Mouse (Mus musculus) neural tube, embryonic 11.5 days (tissue): ENCODE measurements at regions not wholly inside any gene's neighbourhood (a gene's known extent, or its start where the extent isn't known, plus 50 kb on each side); places are given as distances from the start of the nearest gene placed in this dataset.

Experiments used
- ATAC-seq: fragments of 200-750 bp; cut with Nextera tagmentation; 2 replicates; pipeline ENCODE4 v1.8.0; 2017; ENCODE audit warnings: moderate number of reproducible peaks, mild to moderate bottlenecking, moderate TSS enrichment, moderate library complexity; ENCODE audit not compliant: insufficient read depth, low FRiP score, low TSS enrichment
- DNase-seq: peaks from one replicate; pipeline ENCODE4 v3.0.0-alpha.2; 2015; ENCODE audit warnings: low spot score
- H3K27ac ChIP-seq: fragments of 300-500 bp; sonication (generic); 2 replicates; pipeline ENCODE4 v1.5.1; 2014; ENCODE audit warnings: low read depth, mild to moderate bottlenecking, low read length
- H3K27me3 ChIP-seq: fragments of 300-500 bp; sonication (generic); 2 replicates; pipeline ENCODE4 v1.6.1; 2014; ENCODE audit warnings: mild to moderate bottlenecking, low read length, mixed read lengths; ENCODE audit not compliant: control insufficient read depth, insufficient read depth
- H3K36me3 ChIP-seq: fragments of 300-500 bp; sonication (generic); 2 replicates; pipeline ENCODE4 v1.6.1; 2014; ENCODE audit warnings: mild to moderate bottlenecking, low read length, moderate library complexity, mixed read lengths; ENCODE audit not compliant: control insufficient read depth, insufficient read depth
- H3K4me1 ChIP-seq: fragments of 300-500 bp; sonication (generic); 2 replicates; pipeline ENCODE4 v1.6.1; 2014; ENCODE audit warnings: low read length, mixed read lengths; ENCODE audit not compliant: control insufficient read depth, insufficient read depth
- H3K4me2 ChIP-seq: fragments of 300-500 bp; sonication (generic); 2 replicates; pipeline ENCODE4 v1.6.1; 2014; ENCODE audit warnings: low read depth, mild to moderate bottlenecking, moderate library complexity
- H3K4me3 ChIP-seq: fragments of 300-500 bp; sonication (generic); 2 replicates; pipeline ENCODE4 v1.5.1; 2014; ENCODE audit warnings: low read depth, low read length
- H3K9ac ChIP-seq: fragments of 300-500 bp; sonication (generic); 2 replicates; pipeline ENCODE4 v1.6.1; 2014; ENCODE audit warnings: mild to moderate bottlenecking, low read length
- H3K9me3 ChIP-seq: fragments of 300-500 bp; sonication (generic); 2 replicates; pipeline ENCODE4 v1.6.1; 2016; ENCODE audit warnings: low read length; ENCODE audit not compliant: control insufficient read depth
- WGBS: fragments of 180-500 bp; shearing (Covaris S2); extraction: QIAGEN DNeasy Blood & Tissue Kit; methylation state at CpG from one replicate; pipeline ENCODE4 v1.1.7; 2014; 5-methylcytosine and 5-hydroxymethylcytosine counted together

DNA sequence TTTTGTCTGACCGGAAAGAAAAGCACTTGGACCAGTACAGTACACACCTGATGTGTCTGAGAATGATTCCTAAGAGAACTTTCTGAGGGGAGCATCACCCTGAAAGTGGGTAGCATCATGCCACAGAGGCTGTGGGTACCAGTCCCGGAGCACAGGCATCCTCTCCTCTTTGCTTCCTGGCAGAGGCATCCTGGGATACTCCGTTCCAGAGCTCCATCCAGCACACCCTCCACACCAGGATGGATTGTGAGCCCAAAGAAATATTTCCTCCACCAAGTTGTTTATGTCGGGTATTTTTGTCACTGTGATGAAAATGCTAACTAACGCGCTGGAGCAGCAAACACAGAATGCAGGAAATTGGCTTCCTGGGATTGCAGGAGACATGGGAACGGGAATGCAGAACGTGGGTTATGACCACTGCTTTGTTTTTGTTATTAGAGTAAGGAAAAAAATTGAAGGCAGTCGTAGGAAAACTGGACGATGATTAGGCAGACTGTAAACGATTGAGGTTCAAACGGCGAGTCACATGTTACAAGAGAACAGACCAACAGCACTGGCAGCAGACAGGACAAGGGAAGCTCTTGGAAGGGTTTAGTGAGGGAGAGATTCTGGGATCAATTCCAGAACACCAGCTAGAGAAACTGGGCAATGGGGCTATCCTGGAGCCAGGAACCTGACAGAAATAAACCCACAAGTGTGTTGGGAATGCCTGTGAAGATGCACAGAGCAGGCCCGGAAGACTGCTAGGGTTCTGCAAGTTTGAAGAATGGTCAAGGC, 134.6 kb downstream of the Fgf18 start:
- Histone ChIP-seq H3K27ac (no peak overlapping the region), H3K4me3 (no peak overlapping the region), H3K4me2 (no peak overlapping the region), H3K9ac (no peak overlapping the region), H3K27me3 (no peaks in the 10 kb centered on the region), H3K9me3 (no peaks in the 10 kb centered on the region), H3K4me1 (no peaks in the 10 kb centered on the region), H3K36me3 (no peaks in the 10 kb centered on the region)
- DNase-seq: no peak
- WGBS: 89% methylated on average over 14 of the region's 14 CpGs
- ATAC-seq: no peak

DNA sequence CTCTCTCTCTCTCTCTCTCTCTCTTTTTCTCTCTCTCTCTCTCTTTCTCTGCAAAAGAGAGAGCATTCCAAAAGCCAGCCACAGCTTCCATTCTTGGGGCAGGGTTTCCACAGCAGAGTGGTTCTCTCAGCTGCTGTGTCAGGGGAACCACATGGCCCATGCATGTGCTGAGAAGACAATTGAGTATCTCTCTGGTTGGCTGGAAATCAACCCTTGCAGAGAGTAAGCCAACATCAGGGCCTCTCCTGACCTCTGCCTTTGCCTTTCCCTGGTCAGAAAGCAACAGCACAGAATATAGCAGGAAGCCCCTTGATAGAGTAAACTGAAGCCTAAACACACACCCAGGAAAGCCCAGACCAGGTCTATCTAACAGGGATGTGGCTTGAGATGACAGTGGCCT, 138.6 kb downstream of the Fgf18 start:
- Histone ChIP-seq H3K36me3 (no peaks in the 10 kb centered on the region), H3K9ac (no peak overlapping the region), H3K4me1 (0 out of 2 replicates have a peak, but pooled peaks cover 4% of the 10 kb centered on the region), H3K4me3 (no peak overlapping the region), H3K27me3 (no peaks in the 10 kb centered on the region), H3K9me3 (no peaks in the 10 kb centered on the region), H3K4me2 (no peak overlapping the region), H3K27ac (no peak overlapping the region)
- no peak for DNase-seq
- no peak for ATAC-seq

DNA sequence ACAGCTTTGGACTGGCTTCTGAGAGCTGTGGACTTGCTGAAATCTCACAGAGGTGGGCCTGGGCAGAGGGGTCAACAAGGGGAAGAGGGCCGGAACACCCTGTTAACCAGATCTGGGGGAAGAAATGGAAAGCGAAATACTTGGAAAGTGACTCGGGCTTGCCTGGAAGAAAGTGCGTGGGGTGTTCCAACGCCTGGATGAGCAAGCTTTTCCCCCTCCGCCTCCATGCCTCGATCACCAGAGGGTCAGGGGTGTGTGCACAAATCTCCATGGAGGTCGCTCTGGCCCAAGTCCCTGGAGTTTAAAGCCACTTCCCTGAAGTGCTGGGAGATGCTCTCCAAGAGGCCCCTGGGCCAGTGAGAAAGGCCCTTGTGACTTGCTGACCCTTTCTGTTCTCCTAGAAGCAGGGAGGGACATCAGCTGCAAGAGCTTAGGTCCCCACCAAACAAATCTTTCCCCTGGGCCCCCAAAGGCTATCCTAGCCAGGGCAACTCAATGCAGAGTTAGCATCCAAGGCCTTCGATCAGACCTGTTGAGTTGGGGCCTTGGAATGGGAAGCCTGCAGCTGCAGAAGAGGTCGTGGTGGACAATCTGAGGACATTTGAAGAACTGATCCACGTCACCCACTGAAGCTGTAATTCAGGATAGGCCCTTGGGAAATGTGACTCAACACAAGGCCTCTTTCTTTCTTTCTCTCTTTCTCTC, 139.2 kb downstream of the Fgf18 start:
- ATAC-seq (no peak), DNase-seq (no peak)
- Histone ChIP-seq H3K36me3 (no peaks in the 10 kb centered on the region), H3K27me3 (no peaks in the 10 kb centered on the region), H3K27ac (no peak overlapping the region), H3K4me2 (no peak overlapping the region), H3K9ac (no peak overlapping the region), H3K9me3 (no peaks in the 10 kb centered on the region), H3K4me3 (no peak overlapping the region), H3K4me1 (0 out of 2 replicates have a peak, but pooled peaks cover 4% of the 10 kb centered on the region)
- 92% methylated on average over 11 of the region's 11 CpGs for WGBS

DNA sequence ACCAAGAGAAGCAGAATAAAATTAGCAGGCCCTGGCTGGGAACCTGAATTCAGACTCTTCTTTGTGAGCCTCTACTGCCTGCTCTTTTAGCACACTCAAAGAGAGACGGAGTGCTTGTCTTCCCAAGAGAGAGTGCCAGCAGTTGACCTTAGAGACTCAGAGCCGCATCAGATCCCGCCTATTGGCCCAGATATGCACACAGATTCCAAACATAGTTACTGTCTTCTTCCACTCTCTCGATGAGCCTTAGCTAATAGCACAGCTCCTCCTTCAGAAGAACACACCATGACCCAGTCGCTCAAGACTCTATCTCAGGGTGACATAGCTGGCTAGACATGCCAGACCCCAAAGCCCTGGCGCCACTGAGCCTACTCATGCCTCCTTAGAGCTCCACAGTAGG, 139.8 kb downstream of the Fgf18 start:
- 83% methylated on average over 6 of the region's 6 CpGs for WGBS
- H3K27ac ChIP-seq: no peak overlapping the region
- no peaks in the 10 kb centered on the region for H3K9me3 ChIP-seq
- no peak overlapping the region for H3K4me2 ChIP-seq
- ATAC-seq (no peak), DNase-seq (no peak)
- H3K36me3 ChIP-seq: no peaks in the 10 kb centered on the region
- no peaks in the 10 kb centered on the region for H3K27me3 ChIP-seq
- H3K4me1 ChIP-seq: 0 out of 2 replicates have a peak, but pooled peaks cover 4% of the 10 kb centered on the region
- no peak overlapping the region for H3K9ac ChIP-seq
- H3K4me3 ChIP-seq: no peak overlapping the region

- no peak for ATAC-seq
Measured at GRCm38 (mm10) chr11:33005183-33005582, 142.0 kb downstream of the Fgf18 start.

GRCm38 (mm10) chr11:33004603-33005002, 142.6 kb downstream of the Fgf18 start:
- 71% methylated on average over 11 of the region's 11 CpGs for WGBS
- ATAC-seq: no peak
- no peak overlapping the region for H3K4me2 ChIP-seq

More at GRCm38 (mm10) chr11:33005183-33005582, 142.0 kb downstream of the Fgf18 start:
- H3K27me3 ChIP-seq: no peaks in the 10 kb centered on the region
- no peak for DNase-seq
- 0 out of 2 replicates have a peak, but pooled peaks cover 4% of the 10 kb centered on the region for H3K4me1 ChIP-seq
- no peaks in the 10 kb centered on the region for H3K36me3 ChIP-seq
- WGBS: 24% methylated on average over 4 of the region's 4 CpGs
- H3K27ac ChIP-seq: no peak overlapping the region
- H3K4me2 ChIP-seq: no peak overlapping the region
- no peak overlapping the region for H3K9ac ChIP-seq
- no peak overlapping the region for H3K4me3 ChIP-seq
- no peaks in the 10 kb centered on the region for H3K9me3 ChIP-seq

GRCm38 (mm10) chr11:32999684-33000255, 147.4 kb downstream of the Fgf18 start:
- H3K9me3 ChIP-seq: no peaks in the 10 kb centered on the region
- DNase-seq (no peak), ATAC-seq (no peak)
- no peaks in the 10 kb centered on the region for H3K36me3 ChIP-seq
- H3K4me2 ChIP-seq: no peak overlapping the region
- H3K9ac ChIP-seq: no peak overlapping the region
- H3K4me3 ChIP-seq: no peak overlapping the region
- H3K27ac ChIP-seq: no peak overlapping the region
- H3K27me3 ChIP-seq: no peaks in the 10 kb centered on the region
- WGBS: 75% methylated on average over 4 of the region's 4 CpGs
- H3K4me1 ChIP-seq: no peaks in the 10 kb centered on the region

More at GRCm38 (mm10) chr11:33004603-33005002, 142.6 kb downstream of the Fgf18 start:
- no peaks in the 10 kb centered on the region for H3K27me3 ChIP-seq
- no peak overlapping the region for H3K4me3 ChIP-seq
- no peaks in the 10 kb centered on the region for H3K9me3 ChIP-seq
- no peak for DNase-seq
- no peaks in the 10 kb centered on the region for H3K36me3 ChIP-seq
- no peak overlapping the region for H3K9ac ChIP-seq
- no peak overlapping the region for H3K27ac ChIP-seq
- 0 out of 2 replicates have a peak, but pooled peaks cover 4% of the 10 kb centered on the region for H3K4me1 ChIP-seq

GRCm38 (mm10) chr11:32998687-32999605, 148.3 kb downstream of the Fgf18 start:
- no peak overlapping the region for H3K4me3 ChIP-seq
- H3K27ac ChIP-seq: no peak overlapping the region
- H3K9ac ChIP-seq: no peak overlapping the region
- WGBS: 71% methylated on average over 14 of the region's 14 CpGs
- no peaks in the 10 kb centered on the region for H3K27me3 ChIP-seq
- H3K36me3 ChIP-seq: no peaks in the 10 kb centered on the region
- H3K4me1 ChIP-seq: no peaks in the 10 kb centered on the region
- no peak overlapping the region for H3K4me2 ChIP-seq
- DNase-seq: no peak
- no peaks in the 10 kb centered on the region for H3K9me3 ChIP-seq
- no peak for ATAC-seq
